Mouse (Mus musculus) ovary, adult 18-20 months (tissue): Measurements from ENCODE around the gene Tmem150c.

Source experiments
- DNase-seq: peaks from one replicate; pipeline ENCODE4 v3.0.0; 2022; ENCODE audit warnings: low spot score, mixed read lengths

The Tmem150c gene

DNA sequence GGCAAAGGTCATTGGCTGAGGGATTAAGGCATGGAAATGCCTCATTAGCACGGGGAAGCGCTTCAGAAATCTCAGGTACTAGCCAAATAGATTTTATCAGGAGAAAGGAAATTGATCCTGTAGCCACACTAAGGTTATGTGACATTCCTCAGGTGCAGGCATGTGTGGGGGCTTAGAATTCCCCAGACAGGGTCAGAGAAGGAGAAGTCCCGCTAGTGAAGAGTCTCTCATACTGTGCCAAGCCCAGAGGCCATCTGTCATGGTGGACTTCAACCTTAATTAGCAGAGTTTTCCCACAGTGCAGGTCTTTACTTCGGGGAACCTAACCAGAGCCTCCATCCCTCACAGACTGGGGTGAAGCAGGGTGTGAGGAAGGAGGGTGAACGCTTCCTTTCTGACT is 62.7 kb downstream of the Tmem150c start:
- DNase-seq, result no peak

DNA sequence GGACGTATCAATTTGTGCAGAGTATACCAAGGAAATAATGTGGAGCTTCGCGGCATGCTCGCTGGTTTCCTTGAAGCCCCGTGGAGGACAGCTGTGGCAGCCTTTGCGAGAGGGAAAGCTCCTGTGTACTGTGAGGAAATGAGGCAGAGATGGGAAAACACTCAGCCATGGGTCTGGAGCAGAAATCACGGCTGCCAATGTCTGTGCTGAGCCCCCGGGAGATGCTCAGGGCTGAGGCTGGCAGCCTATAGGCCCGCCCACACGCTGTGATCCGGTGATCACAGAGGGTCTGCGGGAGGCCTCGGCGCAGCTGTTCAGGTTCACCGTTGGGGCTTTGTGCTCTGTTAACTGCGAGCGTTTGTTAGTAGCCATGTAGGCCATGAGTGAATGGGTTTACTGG is 68.0 kb downstream of the Tmem150c start:
- no peak for DNase-seq

DNA sequence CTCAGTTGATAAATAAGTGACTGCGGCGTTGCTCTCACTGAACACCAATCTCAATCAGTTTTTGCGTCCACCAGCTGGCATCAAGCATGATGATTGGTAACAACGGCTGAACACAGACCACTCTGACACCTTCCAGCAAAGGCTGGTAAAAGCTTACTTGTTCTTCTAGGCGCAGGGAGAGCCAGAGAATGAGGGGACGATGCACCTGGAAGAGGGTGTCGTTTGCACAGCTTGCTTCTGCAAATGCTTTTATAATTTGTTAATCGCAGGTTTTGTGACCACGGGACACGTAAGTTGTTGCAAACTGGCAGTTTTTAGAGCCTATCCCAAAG is 68.4 kb downstream of the Tmem150c start:
- no peak for DNase-seq

DNA sequence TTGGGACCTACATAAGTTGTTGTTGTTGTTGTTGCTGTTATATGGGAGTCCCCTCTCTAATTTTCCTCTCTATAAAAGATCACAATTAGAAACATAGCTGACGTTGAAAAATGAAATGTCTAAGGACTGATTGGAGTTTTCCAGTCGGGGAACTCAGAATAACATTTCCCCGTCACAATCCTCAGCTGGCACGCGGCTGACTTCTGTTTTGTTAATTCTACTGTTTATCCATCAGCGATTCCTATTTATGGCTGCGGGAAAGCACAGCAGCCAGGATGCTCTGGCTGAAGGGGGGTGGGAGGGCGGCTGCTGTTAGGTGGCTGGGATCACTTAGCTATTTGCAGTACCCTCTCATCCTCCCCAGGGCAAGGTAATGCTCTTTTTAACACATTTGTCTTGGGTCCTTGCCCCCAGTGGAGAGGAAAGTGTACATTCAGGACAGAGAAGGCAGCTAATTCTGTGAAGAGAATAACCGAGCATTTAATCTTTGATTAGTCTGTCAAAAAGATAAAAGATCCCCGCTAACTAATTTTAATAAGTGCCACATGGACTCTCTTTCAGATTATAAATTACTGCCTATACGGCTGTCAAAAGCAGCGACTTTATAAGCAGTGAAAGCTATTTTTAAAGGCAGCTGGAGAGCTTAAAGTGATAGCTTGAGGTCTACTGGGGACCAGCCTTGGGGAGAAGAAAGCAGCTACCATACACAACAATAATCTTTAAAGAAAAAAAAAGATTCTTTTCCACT is 68.9 kb downstream of the Tmem150c start:
- no peak for DNase-seq

DNA sequence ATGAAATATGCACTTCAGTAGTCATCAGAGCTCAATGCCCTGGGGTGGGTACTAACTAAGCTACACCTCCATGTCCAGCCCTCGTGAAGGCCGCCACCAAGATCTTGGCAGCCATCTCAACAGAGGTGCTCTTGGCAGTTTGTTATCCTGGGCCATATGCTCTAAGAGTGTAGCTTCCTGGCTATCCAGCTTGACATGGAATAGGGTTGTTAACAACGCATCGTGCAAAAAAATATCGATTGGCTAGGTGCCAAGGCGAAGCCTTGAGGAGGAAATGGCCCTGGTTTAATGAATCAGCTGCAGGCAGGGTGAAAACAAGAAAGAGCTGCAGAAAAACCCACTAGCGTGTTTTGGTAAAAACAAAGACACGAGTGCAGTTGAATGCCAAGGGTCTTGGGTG is 74.5 kb downstream of the Tmem150c start:
- no peak for DNase-seq

DNA sequence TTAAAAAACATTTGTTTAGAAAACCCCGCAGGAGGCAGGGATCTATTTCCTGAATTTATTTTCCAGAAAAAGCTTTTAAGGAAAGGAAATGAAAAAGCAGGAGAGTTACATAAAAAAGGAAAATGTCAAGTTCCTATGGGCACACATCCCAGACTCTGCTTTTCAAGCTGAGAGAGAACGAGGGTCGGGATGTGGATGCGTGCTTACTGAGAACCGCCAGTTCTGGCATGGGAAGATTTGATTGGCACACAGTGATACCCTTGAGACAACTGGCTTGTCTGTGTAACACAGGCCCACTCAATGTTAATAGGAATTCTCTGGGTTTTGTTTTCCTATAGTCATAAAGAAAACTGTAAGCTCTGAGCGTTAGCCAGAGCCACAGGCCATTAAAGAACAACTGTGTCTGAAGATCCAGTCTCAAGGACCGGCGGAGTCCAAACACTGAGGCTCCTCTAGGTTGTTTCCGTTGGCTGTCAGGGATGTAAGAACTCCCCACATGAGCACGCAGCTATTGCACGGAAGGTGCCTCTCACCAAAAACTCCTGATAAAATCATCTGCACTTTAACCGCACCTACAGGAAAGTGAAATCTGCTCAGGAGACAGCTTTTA is 75.5 kb downstream of the Tmem150c start:
- no peak for DNase-seq

DNA sequence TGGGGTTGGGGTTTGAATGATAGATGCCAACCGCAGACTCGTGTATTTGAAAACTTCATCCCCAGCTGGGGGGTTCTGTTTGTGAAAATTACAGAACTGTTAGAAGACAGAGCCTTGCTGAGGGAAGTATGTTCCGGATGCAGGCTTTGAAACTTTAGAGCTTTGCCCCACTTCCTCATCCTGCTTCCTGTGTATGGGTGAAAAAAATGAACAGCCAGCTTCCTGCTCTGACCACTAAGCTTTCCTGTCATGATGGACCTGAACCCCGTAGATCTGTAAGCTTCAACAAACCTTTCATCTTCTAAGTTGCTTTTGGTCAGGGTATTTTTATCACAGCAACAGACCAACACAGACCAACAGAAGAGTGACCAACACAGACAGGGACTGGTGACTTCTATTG is 77.6 kb downstream of the Tmem150c start:
- DNase-seq, result no peak

DNA sequence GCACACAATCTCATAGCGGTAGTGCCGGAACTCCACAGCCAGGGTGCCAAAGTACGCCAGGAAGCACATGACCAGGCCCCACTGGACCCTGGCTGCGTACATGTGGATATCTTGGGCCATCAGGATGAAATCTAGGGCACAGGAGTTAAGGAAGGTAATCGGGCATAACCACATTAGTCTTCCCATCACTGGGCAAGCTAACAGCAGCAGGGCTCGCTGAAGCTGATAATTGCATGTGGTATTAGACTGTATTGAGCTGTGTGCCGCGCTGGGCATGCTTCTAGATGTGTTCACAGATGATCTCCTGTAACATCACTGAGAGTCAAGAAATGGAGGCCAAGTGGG is 79.7 kb downstream of the Tmem150c start:
- DNase-seq, result no peak

DNA sequence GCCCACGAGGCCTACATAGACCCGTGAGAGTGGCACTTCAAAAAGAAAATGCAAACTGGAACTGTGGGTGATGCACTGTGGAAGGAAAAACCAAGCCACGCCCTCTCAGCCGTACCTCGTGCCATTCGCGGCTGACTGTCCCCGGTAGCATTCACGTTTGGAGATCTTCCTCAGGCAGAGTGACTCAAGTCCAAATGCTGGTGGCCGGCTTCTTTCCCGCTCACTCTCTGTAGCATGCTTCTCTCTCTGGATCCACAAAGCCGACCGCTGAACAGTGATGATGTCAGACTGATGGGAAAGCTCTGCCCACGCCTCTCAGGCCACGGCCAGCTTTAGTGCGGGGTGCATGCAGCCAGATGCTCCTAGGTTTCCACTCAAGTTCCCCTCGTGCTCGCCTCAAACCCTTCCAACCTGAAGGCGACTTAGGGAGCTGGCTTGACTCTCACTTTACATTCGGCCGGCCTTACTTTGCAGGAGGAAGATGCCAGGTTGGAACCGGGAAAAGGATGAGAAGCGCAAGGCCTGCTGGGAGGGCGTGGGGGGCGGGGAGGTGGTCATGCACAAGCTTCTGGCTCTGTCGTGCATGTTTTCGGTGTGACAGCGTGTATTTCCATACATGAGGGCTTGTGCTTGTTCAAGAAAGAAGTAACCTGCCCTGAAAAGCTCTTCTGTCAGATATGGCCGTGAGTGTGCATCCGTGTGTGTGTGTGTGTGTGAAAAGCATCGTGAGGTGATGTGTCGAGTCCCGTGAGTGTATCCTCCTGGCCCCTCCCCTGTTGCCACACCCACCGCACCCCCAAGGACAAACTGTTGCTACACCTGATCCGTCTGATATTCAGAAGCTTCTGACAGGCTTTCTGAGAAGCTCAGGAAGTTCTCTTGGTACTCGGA is 80.3 kb downstream of the Tmem150c start:
- DNase-seq, result no peak

DNA sequence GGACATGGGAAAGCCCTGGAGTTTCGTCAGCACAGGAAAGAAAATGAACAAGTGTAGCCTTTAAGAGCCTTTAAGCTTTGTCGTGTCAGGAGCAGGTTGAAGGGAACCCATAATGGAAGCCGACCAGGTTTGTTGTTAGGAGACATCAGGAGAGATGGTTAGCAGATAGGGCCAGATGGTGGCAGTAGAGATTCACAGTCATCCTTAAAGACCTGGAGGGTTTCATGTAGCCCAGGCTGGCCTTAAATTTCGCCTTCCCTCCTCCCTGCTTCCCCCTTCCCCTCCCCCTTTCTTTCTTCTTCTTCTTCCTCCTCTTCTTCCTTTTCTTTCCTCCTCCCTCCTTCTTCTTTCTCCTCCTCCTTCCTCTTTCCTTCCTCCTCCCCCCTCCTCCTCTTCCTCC is 85.0 kb downstream of the Tmem150c start:
- DNase-seq, result no peak

DNA sequence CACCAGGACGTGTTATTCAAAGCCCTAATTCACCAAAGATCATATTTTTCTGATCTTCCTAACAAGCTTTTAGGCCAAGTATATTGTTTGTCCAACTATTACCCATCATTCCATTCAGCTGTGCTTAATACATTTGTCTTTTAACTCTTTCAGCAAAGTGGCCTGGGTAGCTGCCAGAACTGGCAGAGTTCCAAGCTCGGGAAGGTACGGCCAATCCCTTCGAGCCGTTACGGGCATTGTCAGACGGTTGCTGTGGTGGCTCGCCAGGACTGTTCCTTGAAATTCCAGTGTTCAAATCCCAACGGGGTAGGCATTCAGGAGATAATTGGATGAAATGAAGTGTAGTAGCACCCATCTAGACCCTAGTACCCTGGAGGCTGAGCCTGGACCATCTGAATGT is 87.1 kb downstream of the Tmem150c start:
- DNase-seq, result no peak

DNA sequence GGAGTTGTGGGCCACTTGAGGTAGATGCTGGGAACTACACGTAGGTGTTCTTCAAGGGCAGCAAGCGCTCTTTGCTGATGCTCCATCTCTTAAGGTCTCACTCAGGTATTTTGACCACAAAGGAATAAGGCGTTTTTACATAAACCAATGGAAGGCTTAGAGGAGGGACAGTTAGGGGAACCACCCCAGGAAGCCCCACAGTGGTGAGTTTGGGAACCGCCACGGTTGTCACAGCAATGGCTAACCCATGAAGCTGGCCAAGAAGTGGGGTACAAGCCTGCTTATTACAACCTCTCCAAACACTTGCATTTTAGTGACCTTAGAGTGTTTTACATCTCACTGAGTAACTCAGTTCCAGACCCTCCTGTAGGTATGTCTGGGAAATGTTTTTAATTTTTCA is 88.1 kb downstream of the Tmem150c start:
- no peak for DNase-seq

DNA sequence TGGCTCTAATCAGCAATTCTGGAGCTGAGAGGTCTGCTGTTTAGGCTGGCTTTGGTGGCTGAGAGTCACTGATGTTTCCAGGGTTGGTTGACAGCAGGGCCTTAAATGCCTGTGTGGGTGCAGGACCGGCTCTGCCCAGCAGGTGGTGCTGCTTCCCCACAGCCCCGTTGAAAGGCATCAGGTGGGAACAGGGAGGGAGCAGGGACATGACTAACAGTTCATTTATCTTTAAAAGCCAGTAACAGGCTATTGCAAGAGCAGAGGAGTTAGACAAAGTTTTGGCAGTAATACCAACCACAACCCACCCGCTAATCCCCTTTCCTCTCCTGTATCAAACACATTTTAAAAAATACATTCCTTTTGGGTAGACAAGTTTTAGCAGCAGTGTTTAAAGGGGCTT is 89.4 kb downstream of the Tmem150c start:
- DNase-seq, result peak; percentile 55

DNA sequence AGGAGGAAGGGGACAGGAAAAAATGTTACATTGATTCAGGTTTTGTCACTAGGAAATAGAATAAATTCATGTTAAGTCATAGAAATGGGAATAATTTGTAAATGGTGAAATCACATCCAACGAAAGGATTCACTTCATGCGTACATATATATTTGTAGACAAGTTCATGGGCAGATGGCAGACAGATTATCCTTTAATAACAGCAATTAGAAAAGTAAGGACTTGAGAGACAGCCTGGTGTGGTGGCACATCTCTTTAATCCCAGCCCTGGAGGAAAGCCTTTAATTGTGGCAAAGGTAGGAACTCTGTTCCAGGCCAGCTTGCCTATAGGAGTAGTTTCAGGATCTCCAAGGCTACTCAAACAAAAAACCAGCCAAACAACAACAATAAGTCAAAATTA is 90.1 kb downstream of the Tmem150c start:
- no peak for DNase-seq

DNA sequence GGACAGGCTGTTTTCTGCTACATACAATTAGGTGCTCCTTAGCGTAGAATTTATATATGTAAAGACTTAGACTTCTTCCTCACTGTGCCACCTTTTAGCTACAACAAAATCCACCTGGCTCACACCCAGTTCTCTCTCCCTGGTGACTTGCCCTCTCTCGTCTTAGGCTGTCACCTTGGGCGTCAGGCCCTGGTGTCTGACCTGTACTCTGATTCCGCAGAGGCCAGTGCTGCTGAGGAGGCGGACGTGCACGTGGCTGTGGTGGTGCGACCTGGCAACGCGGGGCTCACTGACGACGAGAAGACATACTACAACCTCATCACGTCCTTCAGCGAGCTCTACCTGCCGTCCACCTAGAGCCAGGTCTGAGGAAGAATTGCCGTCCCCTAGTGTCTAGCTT is 92.0 kb downstream of the Tmem150c start:
- DNase-seq, result no peak

DNA sequence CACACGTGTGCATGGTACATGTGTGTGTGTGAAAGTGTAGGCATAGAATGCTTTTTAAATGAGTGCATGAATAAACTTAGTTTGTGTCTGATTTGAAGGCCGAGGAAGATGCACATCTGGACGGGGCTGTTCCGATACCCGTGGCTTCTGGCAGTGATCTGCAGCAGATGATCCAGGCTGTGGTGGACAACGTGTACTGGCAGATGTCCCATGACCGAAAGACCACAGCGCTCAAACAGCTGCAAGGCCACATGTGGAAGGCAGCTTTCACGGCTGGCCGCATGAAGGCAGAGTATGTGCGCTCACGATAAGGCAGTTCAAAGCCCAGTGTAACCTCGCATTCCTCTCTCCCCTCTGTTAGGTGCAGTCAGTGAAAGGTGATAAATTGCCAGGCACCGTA is 98.7 kb downstream of the Tmem150c start:
- peak; percentile 37 for DNase-seq

DNA sequence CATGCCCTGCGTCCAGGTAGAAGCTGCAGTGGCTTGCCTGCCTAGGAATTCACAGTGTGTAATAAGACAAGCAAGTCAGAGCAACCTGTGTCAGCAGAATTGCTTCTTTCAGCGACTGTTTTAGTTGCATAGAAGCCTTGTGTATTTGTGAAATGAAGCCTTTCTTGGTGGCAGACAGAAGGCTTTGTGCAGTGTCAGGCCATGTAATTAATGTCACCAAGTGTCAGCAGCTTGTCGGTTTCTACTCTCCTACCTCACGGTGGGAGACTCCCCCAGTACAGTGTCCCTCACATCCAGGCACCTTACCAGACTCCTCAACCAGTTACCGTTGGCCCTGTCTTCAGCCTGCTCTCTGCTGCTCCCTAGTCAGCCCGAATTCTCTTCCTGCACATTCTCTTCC is 100.3 kb downstream of the Tmem150c start:
- no peak for DNase-seq

DNA sequence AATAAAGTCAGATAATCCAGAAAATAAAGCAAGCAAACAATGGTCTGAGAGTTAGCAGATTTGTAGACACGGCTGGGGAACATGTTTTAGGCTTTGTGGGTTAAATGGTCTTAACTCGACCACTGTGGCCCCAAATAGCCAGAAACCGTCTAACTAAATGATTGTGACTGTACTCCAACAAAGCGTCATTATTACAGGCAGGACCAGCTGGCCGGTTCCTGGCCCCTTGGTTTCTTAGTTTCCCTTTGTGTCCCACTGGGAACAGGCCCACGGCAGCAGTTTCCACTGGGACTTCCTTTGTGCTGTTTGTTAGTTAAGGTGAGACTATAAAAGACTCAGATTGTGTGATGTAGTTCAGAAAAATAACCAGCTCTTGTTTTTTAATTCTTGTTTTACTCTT is 100.9 kb downstream of the Tmem150c start:
- no peak for DNase-seq

DNA sequence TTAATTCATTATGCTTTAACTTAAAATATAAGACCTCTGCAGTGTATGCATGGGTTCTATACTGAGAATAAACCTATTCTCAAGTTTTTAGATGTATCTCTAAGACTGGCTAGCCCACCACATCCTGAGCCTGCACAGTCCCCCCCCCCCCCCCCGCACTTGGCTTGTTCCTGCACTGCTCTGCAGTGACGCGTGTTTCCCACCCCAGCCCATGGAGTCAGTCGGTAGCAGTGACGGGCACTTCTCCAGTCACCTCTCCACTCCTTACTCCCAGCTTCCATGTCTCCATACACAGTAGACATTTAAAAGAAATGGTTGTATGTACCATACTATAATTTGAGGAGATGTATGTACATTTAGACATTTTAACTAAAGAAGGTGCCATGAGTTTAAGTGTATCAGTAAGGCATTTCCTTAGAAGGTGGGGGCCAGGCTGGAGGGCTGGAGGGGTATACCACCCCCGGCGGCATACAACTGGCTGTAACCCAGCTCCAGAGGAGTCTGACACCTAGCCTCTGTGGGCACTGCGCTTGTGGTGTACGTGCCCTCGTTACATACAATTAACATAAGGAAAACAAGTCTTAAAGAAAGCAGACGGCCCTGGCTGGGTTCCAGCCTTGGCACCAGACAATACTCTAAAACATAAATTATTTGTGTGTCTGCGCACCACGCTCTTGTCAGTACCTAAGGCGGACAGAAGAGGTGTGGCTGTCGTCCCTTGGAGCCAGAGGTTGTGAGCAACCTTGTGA is 102.0 kb downstream of the Tmem150c start:
- DNase-seq, result no peak

DNA sequence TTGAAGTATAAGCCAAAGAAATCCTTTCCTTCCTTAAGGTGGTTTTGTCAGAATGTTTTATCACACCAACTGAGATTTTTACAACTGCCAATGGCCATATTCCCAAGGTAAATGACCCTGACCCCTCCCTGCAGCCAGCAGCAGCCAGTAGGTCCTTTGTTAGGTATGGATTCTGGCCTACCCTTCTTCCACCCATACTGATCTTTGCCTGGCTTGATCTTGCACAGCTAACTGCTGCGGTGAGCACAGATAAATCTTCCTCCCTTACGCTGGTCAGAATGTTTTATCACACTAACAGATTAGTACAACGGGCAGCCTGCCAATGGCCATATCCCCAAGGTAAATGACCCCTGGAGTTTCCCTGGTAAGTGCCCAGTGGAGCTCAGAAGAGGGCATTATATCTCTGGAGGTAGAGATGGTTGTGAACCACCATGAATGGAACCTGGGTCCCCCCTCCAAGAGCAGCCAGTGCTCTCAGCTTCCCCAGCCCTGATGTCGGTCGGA is 103.7 kb downstream of the Tmem150c start:
- DNase-seq, result no peak

DNA sequence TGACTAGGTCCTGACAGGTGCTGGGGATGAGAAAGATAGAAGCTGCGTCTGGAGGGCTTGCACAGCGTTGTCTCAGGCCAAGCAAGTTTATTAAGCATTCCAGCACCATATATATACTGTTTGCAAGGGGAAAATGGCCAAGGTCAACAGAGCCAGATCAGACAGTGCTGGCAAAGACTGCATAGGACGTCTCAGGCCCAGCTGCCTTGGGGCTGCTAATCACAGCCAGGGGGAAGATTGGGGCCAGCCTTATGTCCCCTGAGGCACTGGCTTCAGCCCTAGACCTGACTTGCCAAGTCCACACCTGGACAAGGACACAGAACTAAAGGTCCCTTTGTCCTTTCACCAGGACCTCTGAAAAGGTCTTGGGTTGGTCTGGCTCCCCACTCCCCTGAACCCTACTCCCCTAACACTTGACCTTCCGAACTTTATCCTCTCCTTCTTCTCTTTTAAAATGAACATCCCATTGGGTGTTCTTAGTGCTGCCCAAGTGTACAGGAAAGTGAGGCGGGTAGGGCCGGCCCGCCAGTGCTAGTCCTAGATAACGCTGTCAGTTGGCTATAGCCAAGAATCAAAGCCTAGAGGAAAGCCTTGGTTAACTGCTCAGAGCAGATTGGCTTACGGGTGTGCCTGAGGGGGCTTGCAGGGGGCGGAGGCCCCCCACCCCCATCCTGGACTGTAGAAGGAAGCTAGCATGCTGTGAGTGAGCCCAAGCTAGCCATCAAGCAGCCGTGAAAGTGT is 104.6 kb downstream of the Tmem150c start:
- no peak for DNase-seq

DNA sequence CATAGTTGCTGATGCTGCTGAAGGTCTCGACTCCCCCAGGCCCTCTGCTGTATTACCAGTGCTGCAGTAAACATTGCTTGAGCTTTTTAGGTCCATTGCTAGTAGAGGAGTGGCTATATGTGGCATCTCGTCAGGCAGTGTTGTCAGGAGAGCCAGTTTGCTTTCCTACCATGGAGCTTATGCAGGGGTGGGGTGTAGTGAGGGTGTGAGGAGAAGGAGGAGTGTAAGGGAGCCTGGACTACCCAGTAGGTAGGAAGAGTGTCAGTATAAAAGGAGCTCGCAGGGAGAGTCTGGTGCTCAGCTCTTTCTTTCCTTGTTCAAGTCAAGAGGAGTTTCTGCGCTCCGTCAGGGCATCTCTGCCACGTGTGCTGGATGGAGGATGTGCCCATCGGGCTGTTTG is 106.9 kb downstream of the Tmem150c start:
- no peak for DNase-seq
